Mouse (Mus musculus) B cell, adult (primary cell): ENCODE data around the gene Polk. TPM values are rescaled to one million over a fixed set of nuclear protein-coding genes. Genes with fewer than 3 reads are reported as not detected.

Source experiments
- total RNA-seq: library from RNA; stranded (reverse); gene quantifications from 4 replicates; pipeline ENCODE4 v1.2.4, GENCODE M21; 2023; ENCODE audit not compliant: inconsistent age

The Polk gene
- 8.9 to 13.2 TPM (median 11.2 TPM) in 4 replicates for total RNA-seq

GRCm38 (mm10) chr13:96542081-96542889 lies at the start of gene Polk, which contains the start of gene Col4a3bp:
Gene Polk (minus strand): TSS chr13:96542579.
Gene Col4a3bp (plus strand): TSS chr13:96542618.

GRCm38 (mm10) chr13:96490433-96490832 lies 51.9 kb downstream of the Polk start, which contains the start of gene Gm17622:
Gene Gm17622 (plus strand): TSS chr13:96490733.

GRCm38 (mm10) chr13:96470957-96471356 lies 71.4 kb downstream of the Polk start, which contains the start of gene Ankdd1b:
Gene Ankdd1b (minus strand): TSS chr13:96471198.

Other genes starting within 250 kb of the Polk start
- gene Poc5, start 154.3 kb downstream of the Polk start, total RNA-seq: 30.8 to 36.4 TPM (median 32.5 TPM) in 4 replicates
- not detected in 4 replicates for gene Ankdd1b, start 71.4 kb downstream of the Polk start, total RNA-seq
- gene Gm17622, start 51.8 kb downstream of the Polk start, total RNA-seq: not detected in 4 replicates
- gene Col4a3bp, start within 50 bp of the Polk start, total RNA-seq: 64.6 to 76.6 TPM (median 71.2 TPM) in 4 replicates
- gene Hmgcr, start 128.4 kb upstream of the Polk start, total RNA-seq: 107 to 125 TPM (median 120 TPM) in 4 replicates
- not detected in 4 replicates for gene Ankrd31, start 205.7 kb upstream of the Polk start, total RNA-seq